Mouse (Mus musculus): Measurements from ENCODE around the gene Trarg1. TPM values are rescaled to one million over a fixed set of nuclear protein-coding genes. Genes with fewer than 3 reads are reported as not detected.
A peak's percentile ranks its signal among the peaks of the same experiment; 100 is the strongest.

The Trarg1 gene
- polyA plus RNA-seq, 1 experiment from 2014 or later, result 7.1 TPM

- Histone ChIP-seq H3K4me2 (replicated peaks; ENCODE audit: low read depth, low read length) (peak within 1 kb of the TSS; percentile 32; the same call in 1 of the 2 replicates), H3K27me3 (replicated peaks; ENCODE audit: insufficient read depth, low read length) (peaks cover 36% of the 10 kb centered on the region), H3K4me1 (ENCODE audit: insufficient read depth, low read depth, low read length) (no peaks in the 10 kb centered on the region), H3K36me3 (ENCODE audit: insufficient read depth, low read length) (no peaks in the 10 kb centered on the region), H3K4me3 (ENCODE audit: low read depth, low read length) (no peak within 1 kb of the TSS), H3K9me3 (ENCODE audit: low read length) (no peaks in the 10 kb centered on the region), H3K9ac (replicated peaks; ENCODE audit: low read depth) (no peak within 1 kb of the TSS), H3K27ac (ENCODE audit: low read length) (no peak within 1 kb of the TSS)
- ATAC-seq (no peak), DNase-seq (ENCODE audit: low spot score) (no peak)
- TF ChIP-seq CTCF (IDR thresholded peaks at IDR 0.05) (no peak), EP300 (IDR thresholded peaks at IDR 0.05) (no peak)
- 58% methylated on average over 15 of the region's 15 CpGs for WGBS
Observed at GRCm38 (mm10) chr11:76671871-76672475, 7.6 kb upstream of the Trarg1 start, which contains the start of gene Bhlha9. Gene Bhlha9 (plus strand): TSS chr11:76672470.

- H3K27me3 ChIP-seq (replicated peaks; ENCODE audit: insufficient read depth, low read length), result peaks cover 31% of the 10 kb centered on the region
- H3K9ac ChIP-seq (replicated peaks; ENCODE audit: low read depth), result no peak overlapping the region
- no peak for TF ChIP-seq EP300 (IDR thresholded peaks at IDR 0.05)
- no peak for TF ChIP-seq CTCF (IDR thresholded peaks at IDR 0.05)
- no peak overlapping the region for H3K27ac ChIP-seq (ENCODE audit: low read length)
- no peak overlapping the region for H3K4me3 ChIP-seq (ENCODE audit: low read depth, low read length)
- 5% methylated on average over 54 of the region's 64 CpGs for WGBS
- DNase-seq (ENCODE audit: low spot score) (no peak), ATAC-seq (no peak)
- H3K36me3 ChIP-seq (ENCODE audit: insufficient read depth, low read length), result no peaks in the 10 kb centered on the region
- no peaks in the 10 kb centered on the region for H3K4me1 ChIP-seq (ENCODE audit: insufficient read depth, low read depth, low read length)
- H3K9me3 ChIP-seq (ENCODE audit: low read length), result no peaks in the 10 kb centered on the region
- peak overlapping the region; percentile 32; the same call in 1 of the 2 replicates for H3K4me2 ChIP-seq (replicated peaks; ENCODE audit: low read depth, low read length)
Observed at GRCm38 (mm10) chr11:76672561-76673384, 6.8 kb upstream of the Trarg1 start.

GRCm38 (mm10) chr11:76674199-76674598 is 5.4 kb upstream of the Trarg1 start:
- no peak for ATAC-seq
- Histone ChIP-seq H3K9ac (replicated peaks; ENCODE audit: low read depth) (no peak overlapping the region), H3K27me3 (replicated peaks; ENCODE audit: insufficient read depth, low read length) (peaks cover 29% of the 10 kb centered on the region), H3K36me3 (ENCODE audit: insufficient read depth, low read length) (no peaks in the 10 kb centered on the region), H3K9me3 (ENCODE audit: low read length) (no peaks in the 10 kb centered on the region), H3K4me3 (ENCODE audit: low read depth, low read length) (no peak overlapping the region), H3K27ac (ENCODE audit: low read length) (no peak overlapping the region), H3K4me1 (ENCODE audit: insufficient read depth, low read depth, low read length) (no peaks in the 10 kb centered on the region), H3K4me2 (replicated peaks; ENCODE audit: low read depth, low read length) (no peak overlapping the region)
- 42% methylated on average over 8 of the region's 8 CpGs for WGBS
- DNase-seq (ENCODE audit: low spot score), result no peak
- TF ChIP-seq EP300 (IDR thresholded peaks at IDR 0.05) (no peak), CTCF (IDR thresholded peaks at IDR 0.05) (no peak)

- no peak overlapping the region for H3K4me3 ChIP-seq (ENCODE audit: low read depth, low read length)
- H3K9me3 ChIP-seq (ENCODE audit: low read length), result no peaks in the 10 kb centered on the region
- no peak overlapping the region for H3K4me2 ChIP-seq (replicated peaks; ENCODE audit: low read depth, low read length)
- WGBS, result 36% methylated on average over 4 of the region's 4 CpGs
- H3K36me3 ChIP-seq (ENCODE audit: insufficient read depth, low read length), result no peaks in the 10 kb centered on the region
- no peak for ATAC-seq
- no peak overlapping the region for H3K9ac ChIP-seq (replicated peaks; ENCODE audit: low read depth)
- H3K27ac ChIP-seq (ENCODE audit: low read length), result no peak overlapping the region
- H3K4me1 ChIP-seq (ENCODE audit: insufficient read depth, low read depth, low read length), result no peaks in the 10 kb centered on the region
- TF ChIP-seq EP300 (IDR thresholded peaks at IDR 0.05), result no peak
- TF ChIP-seq CTCF (IDR thresholded peaks at IDR 0.05), result no peak; the same call in 1 of the 2 replicates
- H3K27me3 ChIP-seq (replicated peaks; ENCODE audit: insufficient read depth, low read length), result peaks cover 29% of the 10 kb centered on the region
- DNase-seq (ENCODE audit: low spot score), result no peak
Observed at GRCm38 (mm10) chr11:76674704-76675103, 4.9 kb upstream of the Trarg1 start.

DNA sequence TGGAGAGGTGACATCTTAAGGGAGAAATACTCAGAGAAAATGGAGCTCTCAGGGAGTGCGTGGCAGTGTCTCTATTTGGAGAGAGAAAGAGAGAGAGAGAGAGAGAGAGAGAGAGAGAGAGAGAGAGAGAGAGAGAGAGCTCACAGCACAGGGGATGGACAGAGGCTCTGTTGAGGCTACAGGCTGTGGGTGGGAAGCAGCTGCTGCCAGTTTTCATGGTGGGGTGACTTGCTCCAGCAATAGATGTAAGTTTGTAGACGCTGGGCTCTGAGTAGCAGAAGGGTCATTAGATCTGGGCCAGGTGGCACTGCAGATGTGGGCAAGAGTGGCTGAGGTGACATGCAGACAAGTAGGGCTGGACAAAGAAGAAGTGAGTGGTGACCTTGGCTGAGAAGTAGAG is 6.0 kb downstream of the Trarg1 start:
- H3K4me2 ChIP-seq (replicated peaks; ENCODE audit: low read depth, low read length), result no peak overlapping the region
- H3K4me3 ChIP-seq (ENCODE audit: low read depth, low read length), result no peak overlapping the region
- DNase-seq (ENCODE audit: low spot score) (no peak), ATAC-seq (no peak)
- no peak overlapping the region for H3K9ac ChIP-seq (replicated peaks; ENCODE audit: low read depth)
- WGBS, result 53% methylated on average over 2 of the region's 2 CpGs
- H3K36me3 ChIP-seq (ENCODE audit: insufficient read depth, low read length), result no peaks in the 10 kb centered on the region
- no peaks in the 10 kb centered on the region for H3K9me3 ChIP-seq (ENCODE audit: low read length)
- no peaks in the 10 kb centered on the region for H3K4me1 ChIP-seq (ENCODE audit: insufficient read depth, low read depth, low read length)
- H3K27me3 ChIP-seq (replicated peaks; ENCODE audit: insufficient read depth, low read length), result no peaks in the 10 kb centered on the region
- no peak for TF ChIP-seq EP300 (IDR thresholded peaks at IDR 0.05)
- TF ChIP-seq CTCF (IDR thresholded peaks at IDR 0.05), result no peak
- no peak overlapping the region for H3K27ac ChIP-seq (ENCODE audit: low read length)

DNA sequence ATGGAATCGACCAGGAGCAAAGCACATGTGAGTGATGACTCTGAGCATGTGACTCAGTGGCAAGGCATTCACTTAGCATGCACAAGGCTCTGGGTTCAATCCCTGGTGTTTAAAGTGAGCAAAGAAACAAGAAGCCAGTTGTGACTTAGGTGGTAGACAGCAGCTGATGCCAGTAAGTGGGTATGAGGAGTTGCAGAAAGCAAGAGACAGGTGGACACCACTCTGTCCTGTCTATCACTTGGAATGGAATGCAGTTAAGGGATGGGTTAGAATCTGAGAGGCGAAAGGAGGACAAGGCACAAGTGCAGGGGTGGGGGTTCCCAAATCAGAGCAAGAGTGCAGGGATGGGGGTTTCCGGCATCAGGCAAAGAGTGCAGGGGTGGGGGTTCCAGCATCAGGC is 12.5 kb downstream of the Trarg1 start:
- 64% methylated on average over 3 of the region's 3 CpGs for WGBS
- no peaks in the 10 kb centered on the region for H3K4me1 ChIP-seq (ENCODE audit: insufficient read depth, low read depth, low read length)
- no peak overlapping the region for H3K27ac ChIP-seq (ENCODE audit: low read length)
- ATAC-seq (no peak), DNase-seq (ENCODE audit: low spot score) (no peak)
- no peak overlapping the region for H3K9ac ChIP-seq (replicated peaks; ENCODE audit: low read depth)
- H3K4me2 ChIP-seq (replicated peaks; ENCODE audit: low read depth, low read length), result no peak overlapping the region
- no peak overlapping the region for H3K4me3 ChIP-seq (ENCODE audit: low read depth, low read length)
- H3K27me3 ChIP-seq (replicated peaks; ENCODE audit: insufficient read depth, low read length), result no peaks in the 10 kb centered on the region
- H3K9me3 ChIP-seq (ENCODE audit: low read length), result no peaks in the 10 kb centered on the region
- TF ChIP-seq CTCF (IDR thresholded peaks at IDR 0.05) (no peak), EP300 (IDR thresholded peaks at IDR 0.05) (no peak)
- H3K36me3 ChIP-seq (ENCODE audit: insufficient read depth, low read length), result no peaks in the 10 kb centered on the region
